Mouse (Mus musculus): ENCODE data around the gene Crybg3. TPM values are rescaled to one million over a fixed set of nuclear protein-coding genes. Genes with fewer than 3 reads are reported as not detected.

Crybg3 gene
- 7.3 and 7.8 TPM in 2 replicates for polyA plus RNA-seq (2014; fragmentation: Nextera tagmentation; extraction: Ambion mirVana)

DNA sequence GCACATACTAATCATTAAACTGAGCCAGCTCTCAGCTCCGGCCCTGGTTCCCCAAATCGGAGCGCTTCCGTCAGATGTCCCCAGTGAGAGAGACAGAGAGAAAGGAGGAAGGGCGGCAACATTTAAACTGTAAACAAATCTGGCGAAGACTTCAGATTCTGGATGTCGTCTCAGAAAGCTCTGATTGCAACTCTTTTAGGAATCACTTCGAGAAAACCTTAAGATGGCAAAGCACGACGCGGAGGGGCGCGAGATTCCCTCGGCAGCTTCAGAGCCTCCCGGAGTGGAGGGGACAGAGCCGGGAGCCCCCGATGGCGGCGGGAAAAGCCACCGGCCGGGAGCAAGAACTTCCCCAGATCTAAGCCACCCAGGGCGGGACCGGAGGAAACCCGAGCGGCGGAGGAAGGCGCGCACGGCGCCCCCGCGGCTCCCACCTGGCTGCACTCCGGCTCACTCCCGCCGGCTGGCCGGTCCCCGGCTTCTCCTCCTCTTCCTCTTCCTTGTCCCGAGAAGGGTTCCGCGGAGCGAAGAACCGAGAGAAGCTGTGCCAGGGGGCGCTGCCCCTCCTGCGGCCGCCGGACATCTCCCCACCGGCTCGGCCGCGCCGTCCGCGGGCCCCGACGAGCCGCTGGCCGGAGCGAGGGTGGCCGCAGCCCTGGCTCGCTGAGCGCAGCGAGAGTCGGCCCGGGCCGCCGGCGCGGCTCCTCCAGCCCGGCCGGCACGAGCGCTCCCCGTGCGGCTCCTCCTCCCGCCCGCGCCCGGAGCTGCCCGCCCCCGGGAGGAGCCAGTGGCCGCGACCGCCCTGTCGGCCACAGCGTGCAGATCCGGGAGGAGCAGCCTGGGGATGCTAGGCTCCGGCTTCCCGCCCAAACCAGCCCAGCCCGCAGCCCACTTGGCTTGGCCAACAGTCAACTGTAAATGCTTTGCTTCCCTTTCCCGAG, at the start of gene Crybg3:
Gene Crybg3 (minus strand): TSS at position 669 of the 941 bp plus-strand sequence.
- ATAC-seq (ENCODE audit: insufficient read depth, low FRiP score, low TSS enrichment), result peak; percentile 87
- Histone ChIP-seq H3K9ac (ENCODE audit: low read length) (peak within 1 kb of the TSS; percentile 90), H3K9me3 (ENCODE audit: control insufficient read depth, low read length) (no peaks in the 10 kb centered on the region), H3K4me1 (ENCODE audit: control insufficient read depth, insufficient read depth, low read length) (no peaks in the 10 kb centered on the region), H3K36me3 (ENCODE audit: control insufficient read depth, insufficient read depth, low read length) (no peaks in the 10 kb centered on the region), H3K4me3 (ENCODE audit: low read depth, low read length) (peak within 1 kb of the TSS; percentile 78), H3K27me3 (ENCODE audit: control insufficient read depth, insufficient read depth, low read length) (no peaks in the 10 kb centered on the region), H3K27ac (ENCODE audit: low read depth, low read length) (peak within 1 kb of the TSS; percentile 50; the same call in 1 of the 2 replicates), H3K4me2 (ENCODE audit: low read depth) (peak within 1 kb of the TSS; percentile 64)
- DNase-seq (ENCODE audit: low spot score), result peak; percentile 81
- under 1% methylated on average over 53 of the region's 90 CpGs for WGBS

DNA sequence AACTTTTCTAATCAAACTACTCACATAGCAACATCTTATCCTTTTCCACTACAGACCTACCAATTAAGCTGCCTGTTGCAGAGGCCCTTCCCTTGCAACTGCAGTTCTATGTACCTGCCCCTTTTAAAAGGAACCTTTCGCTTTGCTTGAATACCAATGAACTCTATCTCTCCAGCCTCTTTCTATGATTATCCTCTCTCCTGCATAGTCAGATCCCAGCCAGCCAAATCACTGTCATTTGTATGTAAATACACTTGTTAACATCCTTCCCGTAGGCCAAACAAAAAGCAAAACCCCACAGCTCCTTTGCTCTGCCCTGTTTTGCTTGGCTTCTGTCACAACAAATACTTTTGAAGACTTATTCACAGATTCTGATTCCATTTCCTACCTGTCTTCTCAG, 43.0 kb upstream of the Crybg3 start:
- H3K27ac ChIP-seq (ENCODE audit: low read depth, low read length), result no peak overlapping the region
- no peak overlapping the region for H3K9ac ChIP-seq (ENCODE audit: low read length)
- WGBS, result 60% methylated on average over 2 of the region's 2 CpGs
- no peaks in the 10 kb centered on the region for H3K36me3 ChIP-seq (ENCODE audit: control insufficient read depth, insufficient read depth, low read length)
- no peak for DNase-seq (ENCODE audit: low spot score)
- ATAC-seq (ENCODE audit: insufficient read depth, low FRiP score, low TSS enrichment), result no peak
- no peak overlapping the region for H3K4me3 ChIP-seq (ENCODE audit: low read depth, low read length)
- H3K9me3 ChIP-seq (ENCODE audit: control insufficient read depth, low read length), result no peaks in the 10 kb centered on the region
- H3K27me3 ChIP-seq (ENCODE audit: control insufficient read depth, insufficient read depth, low read length), result no peaks in the 10 kb centered on the region
- H3K4me1 ChIP-seq (ENCODE audit: control insufficient read depth, insufficient read depth, low read length), result no peaks in the 10 kb centered on the region
- H3K4me2 ChIP-seq (ENCODE audit: low read depth), result no peak overlapping the region

DNA sequence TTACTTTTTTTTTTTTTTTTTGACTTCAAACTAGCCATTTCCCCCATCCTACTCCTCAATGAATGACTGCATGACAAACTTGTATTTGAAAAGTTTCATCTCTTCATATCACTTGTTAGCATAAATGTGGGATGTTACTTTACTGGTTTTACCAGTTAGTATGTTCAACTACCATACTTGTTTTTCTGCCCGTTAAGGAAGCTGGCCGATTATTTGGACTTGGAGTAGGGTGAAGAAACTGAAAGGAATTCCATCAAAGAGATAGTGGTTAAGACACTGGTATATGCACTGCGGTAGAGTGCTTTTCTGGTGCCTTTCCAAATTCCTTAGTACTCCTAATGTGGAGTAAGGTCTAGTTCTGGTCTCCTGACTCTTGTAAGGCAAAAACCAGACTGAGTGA, 39.2 kb upstream of the Crybg3 start:
- Histone ChIP-seq H3K27me3 (ENCODE audit: control insufficient read depth, insufficient read depth, low read length) (no peaks in the 10 kb centered on the region), H3K9ac (ENCODE audit: low read length) (no peak overlapping the region), H3K4me1 (ENCODE audit: control insufficient read depth, insufficient read depth, low read length) (no peaks in the 10 kb centered on the region), H3K4me2 (ENCODE audit: low read depth) (no peak overlapping the region), H3K9me3 (ENCODE audit: control insufficient read depth, low read length) (no peaks in the 10 kb centered on the region), H3K27ac (ENCODE audit: low read depth, low read length) (no peak overlapping the region), H3K4me3 (ENCODE audit: low read depth, low read length) (no peak overlapping the region), H3K36me3 (ENCODE audit: control insufficient read depth, insufficient read depth, low read length) (no peaks in the 10 kb centered on the region)
- ATAC-seq (ENCODE audit: insufficient read depth, low FRiP score, low TSS enrichment), result no peak
- WGBS, result 93% methylated on average over 3 of the region's 3 CpGs
- DNase-seq (ENCODE audit: low spot score), result no peak

DNA sequence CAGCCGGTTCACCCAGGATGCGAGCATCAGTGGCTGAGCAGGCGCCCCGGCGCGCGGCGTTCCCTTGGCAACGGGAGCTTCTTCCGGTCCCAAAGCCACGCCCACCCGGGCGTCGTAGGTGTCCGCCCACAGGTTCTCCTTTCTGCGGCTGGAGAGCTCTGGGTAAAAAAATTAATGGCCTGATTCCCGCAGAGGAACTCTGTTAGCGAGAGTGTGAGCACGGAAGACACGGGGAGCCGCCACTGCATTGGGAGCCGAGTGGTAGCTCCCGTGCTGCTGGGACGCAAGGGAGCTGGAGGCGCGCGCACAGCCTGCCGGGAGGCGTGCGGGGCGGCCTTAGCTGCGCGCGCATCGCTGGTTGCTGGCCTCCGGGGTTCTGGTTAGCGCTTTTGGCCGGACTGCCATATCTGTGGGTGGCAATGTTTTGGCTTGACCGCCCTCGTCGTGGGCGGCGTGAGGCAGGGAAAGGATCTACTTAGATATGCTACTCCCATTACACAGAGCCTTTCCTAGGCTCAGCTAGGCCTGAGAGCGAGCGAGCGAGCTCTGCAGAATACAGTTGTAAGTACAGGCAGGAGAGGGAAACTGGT, 38.4 kb upstream of the Crybg3 start, which contains the start of gene Arl6:
Gene Arl6 (minus strand): TSS at position 290 of the 590 bp plus-strand sequence.
- H3K27ac ChIP-seq (ENCODE audit: low read depth, low read length), result peak within 1 kb of the TSS; percentile 93
- H3K9ac ChIP-seq (ENCODE audit: low read length), result peak within 1 kb of the TSS; percentile 65
- H3K36me3 ChIP-seq (ENCODE audit: control insufficient read depth, insufficient read depth, low read length), result no peaks in the 10 kb centered on the region
- no peaks in the 10 kb centered on the region for H3K9me3 ChIP-seq (ENCODE audit: control insufficient read depth, low read length)
- under 1% methylated on average over 46 of the region's 46 CpGs for WGBS
- H3K27me3 ChIP-seq (ENCODE audit: control insufficient read depth, insufficient read depth, low read length), result no peaks in the 10 kb centered on the region
- H3K4me1 ChIP-seq (ENCODE audit: control insufficient read depth, insufficient read depth, low read length), result no peaks in the 10 kb centered on the region
- peak within 1 kb of the TSS; percentile 63 for H3K4me2 ChIP-seq (ENCODE audit: low read depth)
- peak; percentile 98 for ATAC-seq (ENCODE audit: insufficient read depth, low FRiP score, low TSS enrichment)
- DNase-seq (ENCODE audit: low spot score), result peak; percentile 97
- H3K4me3 ChIP-seq (ENCODE audit: low read depth, low read length), result peak within 1 kb of the TSS; percentile 60

DNA sequence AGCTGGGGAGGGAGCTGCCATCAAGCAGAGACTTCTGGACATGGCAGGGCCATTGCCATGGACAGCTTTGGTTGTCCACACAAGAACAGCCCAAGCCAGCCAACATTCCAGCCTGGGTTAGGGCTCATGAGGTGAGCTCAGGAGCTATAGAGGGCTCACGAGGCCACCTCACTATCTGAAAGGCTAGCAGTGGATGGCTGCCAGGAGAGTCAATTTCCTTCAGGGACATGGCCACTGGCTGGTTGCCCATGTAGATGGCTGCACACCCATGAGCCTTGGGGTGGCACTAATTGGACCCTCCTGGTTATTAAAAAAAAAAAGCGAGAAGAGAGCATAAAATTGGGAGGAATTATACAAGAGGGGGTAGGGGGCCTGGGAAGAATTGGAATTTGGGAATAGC, 33.8 kb upstream of the Crybg3 start:
- H3K4me1 ChIP-seq (ENCODE audit: control insufficient read depth, insufficient read depth, low read length), result no peaks in the 10 kb centered on the region
- H3K27me3 ChIP-seq (ENCODE audit: control insufficient read depth, insufficient read depth, low read length), result no peaks in the 10 kb centered on the region
- no peak overlapping the region for H3K4me2 ChIP-seq (ENCODE audit: low read depth)
- no peak overlapping the region for H3K27ac ChIP-seq (ENCODE audit: low read depth, low read length)
- H3K4me3 ChIP-seq (ENCODE audit: low read depth, low read length), result no peak overlapping the region
- ATAC-seq (ENCODE audit: insufficient read depth, low FRiP score, low TSS enrichment) (no peak), DNase-seq (ENCODE audit: low spot score) (no peak)
- no peaks in the 10 kb centered on the region for H3K9me3 ChIP-seq (ENCODE audit: control insufficient read depth, low read length)
- no peaks in the 10 kb centered on the region for H3K36me3 ChIP-seq (ENCODE audit: control insufficient read depth, insufficient read depth, low read length)
- 93% methylated on average over 2 of the region's 2 CpGs for WGBS
- no peak overlapping the region for H3K9ac ChIP-seq (ENCODE audit: low read length)

- H3K4me2 ChIP-seq (ENCODE audit: low read depth), result no peak overlapping the region
- ATAC-seq (ENCODE audit: insufficient read depth, low FRiP score, low TSS enrichment) (no peak), DNase-seq (ENCODE audit: low spot score) (no peak)
- H3K9me3 ChIP-seq (ENCODE audit: control insufficient read depth, low read length), result no peaks in the 10 kb centered on the region
- no peak overlapping the region for H3K4me3 ChIP-seq (ENCODE audit: low read depth, low read length)
- WGBS, result 92% methylated on average over 2 of the region's 2 CpGs
- no peak overlapping the region for H3K9ac ChIP-seq (ENCODE audit: low read length)
- H3K27ac ChIP-seq (ENCODE audit: low read depth, low read length), result no peak overlapping the region
- no peaks in the 10 kb centered on the region for H3K27me3 ChIP-seq (ENCODE audit: control insufficient read depth, insufficient read depth, low read length)
- H3K36me3 ChIP-seq (ENCODE audit: control insufficient read depth, insufficient read depth, low read length), result no peaks in the 10 kb centered on the region
- H3K4me1 ChIP-seq (ENCODE audit: control insufficient read depth, insufficient read depth, low read length), result no peaks in the 10 kb centered on the region
Measured at GRCm38 (mm10) chr16:59621554-59621953, 20.8 kb upstream of the Crybg3 start.

GRCm38 (mm10) chr16:59617167-59617566, 16.4 kb upstream of the Crybg3 start:
- no peaks in the 10 kb centered on the region for H3K36me3 ChIP-seq (ENCODE audit: control insufficient read depth, insufficient read depth, low read length)
- DNase-seq (ENCODE audit: low spot score), result no peak
- no peak overlapping the region for H3K4me2 ChIP-seq (ENCODE audit: low read depth)
- no peaks in the 10 kb centered on the region for H3K9me3 ChIP-seq (ENCODE audit: control insufficient read depth, low read length)
- 41% methylated on average over 3 of the region's 3 CpGs for WGBS
- no peak overlapping the region for H3K27ac ChIP-seq (ENCODE audit: low read depth, low read length)
- peak; percentile 65 for ATAC-seq (ENCODE audit: insufficient read depth, low FRiP score, low TSS enrichment)
- no peaks in the 10 kb centered on the region for H3K4me1 ChIP-seq (ENCODE audit: control insufficient read depth, insufficient read depth, low read length)
- no peak overlapping the region for H3K4me3 ChIP-seq (ENCODE audit: low read depth, low read length)
- no peaks in the 10 kb centered on the region for H3K27me3 ChIP-seq (ENCODE audit: control insufficient read depth, insufficient read depth, low read length)
- no peak overlapping the region for H3K9ac ChIP-seq (ENCODE audit: low read length)

DNA sequence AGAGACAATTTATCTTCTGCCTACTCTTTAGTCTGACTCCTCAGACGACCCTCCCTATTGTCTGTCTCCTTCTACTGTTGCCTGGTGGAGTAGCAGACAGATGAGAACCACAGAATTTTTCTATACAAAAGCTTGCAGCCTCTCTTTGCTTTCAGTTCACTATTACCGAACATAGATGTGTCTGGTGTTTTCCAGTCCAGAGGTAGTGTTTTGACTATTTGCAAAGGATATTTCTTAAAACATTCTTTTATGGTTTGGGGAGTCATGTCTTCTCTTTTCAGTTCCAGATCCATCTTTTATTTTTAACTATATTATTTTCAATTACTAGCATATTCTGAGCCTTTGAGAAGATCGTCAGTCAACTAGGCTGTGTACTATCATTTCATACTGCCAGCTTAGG, 14.9 kb upstream of the Crybg3 start:
- H3K27ac ChIP-seq (ENCODE audit: low read depth, low read length), result no peak overlapping the region
- no peaks in the 10 kb centered on the region for H3K36me3 ChIP-seq (ENCODE audit: control insufficient read depth, insufficient read depth, low read length)
- WGBS, result 73% methylated on average over 3 of the region's 3 CpGs
- no peak overlapping the region for H3K9ac ChIP-seq (ENCODE audit: low read length)
- ATAC-seq (ENCODE audit: insufficient read depth, low FRiP score, low TSS enrichment), result no peak
- no peaks in the 10 kb centered on the region for H3K4me1 ChIP-seq (ENCODE audit: control insufficient read depth, insufficient read depth, low read length)
- no peak overlapping the region for H3K4me2 ChIP-seq (ENCODE audit: low read depth)
- DNase-seq (ENCODE audit: low spot score), result no peak
- H3K4me3 ChIP-seq (ENCODE audit: low read depth, low read length), result no peak overlapping the region
- H3K9me3 ChIP-seq (ENCODE audit: control insufficient read depth, low read length), result no peaks in the 10 kb centered on the region
- H3K27me3 ChIP-seq (ENCODE audit: control insufficient read depth, insufficient read depth, low read length), result no peaks in the 10 kb centered on the region

Data from neural tube, embryonic 11.5 days (tissue).